Mouse (Mus musculus) C2C12 (cell line): ENCODE results near the gene Arid3c. TPM values are rescaled to one million over a fixed set of nuclear protein-coding genes. Genes with fewer than 3 reads are reported as not detected.

Experiments
- H3K27me3 ChIP-seq: one replicate; pipeline ENCODE4 v1.6.1; 2011; ENCODE audit not compliant: control insufficient read depth, insufficient read depth, insufficient read length
- H3K36me3 ChIP-seq: one replicate; pipeline ENCODE4 v1.6.1; 2011; ENCODE audit not compliant: control insufficient read depth, insufficient read depth
- H3K4me3 ChIP-seq: one replicate; pipeline ENCODE4 v1.5.1; 2011; ENCODE audit warnings: mild to moderate bottlenecking, control low read depth; ENCODE audit not compliant: poor library complexity, insufficient read depth, severe bottlenecking
- H3K79me2 ChIP-seq: one replicate; pipeline ENCODE4 v1.6.1; 2011; ENCODE audit not compliant: control insufficient read depth, insufficient read depth
- H3K79me3 ChIP-seq: one replicate; pipeline ENCODE4 v1.6.1; 2011; ENCODE audit warnings: low read depth, control low read depth
- H3ac ChIP-seq: one replicate; pipeline ENCODE3; 2011; ENCODE audit warnings: low read depth; ENCODE audit not compliant: control insufficient read depth, insufficient read length
- CEBPB ChIP-seq: IDR thresholded peaks from one replicate; pipeline ENCODE4 v1.6.1; 2011; ENCODE audit warnings: low read depth, mild to moderate bottlenecking, control low read depth, moderate library complexity
- CTCF ChIP-seq: IDR thresholded peaks from one replicate; pipeline ENCODE4 v1.5.1; 2011; ENCODE audit not compliant: control insufficient read depth, insufficient read depth, insufficient read length
- FOSL1 ChIP-seq: IDR thresholded peaks from one replicate; pipeline ENCODE4 v1.8.0; 2011; ENCODE audit warnings: mild to moderate bottlenecking, low read length; ENCODE audit not compliant: poor library complexity, insufficient read depth, severe bottlenecking
- MAX ChIP-seq: IDR thresholded peaks from one replicate; pipeline ENCODE4 v1.6.1; 2011; ENCODE audit warnings: mild to moderate bottlenecking, control low read depth
- MYOD1 ChIP-seq: IDR thresholded peaks from one replicate; pipeline ENCODE4 v1.6.1; 2011; ENCODE audit warnings: low read depth; ENCODE audit not compliant: control insufficient read depth, insufficient read length
- MYOG ChIP-seq: IDR thresholded peaks from one replicate; pipeline ENCODE4 v1.6.1; 2011; ENCODE audit not compliant: control insufficient read depth, insufficient read length; ENCODE audit errors: extremely low read depth
- USF1 ChIP-seq: IDR thresholded peaks from one replicate; pipeline ENCODE4 v1.6.1; 2011; ENCODE audit warnings: low read depth, mild to moderate bottlenecking, control low read depth, moderate library complexity
- polyA plus RNA-seq: library from polyadenylated mRNA; unstranded; fragments of >200 nt; fragmentation: generic; extraction: Trizol; gene quantifications from one replicate; pipeline ENCODE4 v1.2.1, GENCODE M21; 2012; ENCODE audit warnings: missing spikeins

Arid3c gene
- polyA plus RNA-seq, 1 experiment = not detected

DNA sequence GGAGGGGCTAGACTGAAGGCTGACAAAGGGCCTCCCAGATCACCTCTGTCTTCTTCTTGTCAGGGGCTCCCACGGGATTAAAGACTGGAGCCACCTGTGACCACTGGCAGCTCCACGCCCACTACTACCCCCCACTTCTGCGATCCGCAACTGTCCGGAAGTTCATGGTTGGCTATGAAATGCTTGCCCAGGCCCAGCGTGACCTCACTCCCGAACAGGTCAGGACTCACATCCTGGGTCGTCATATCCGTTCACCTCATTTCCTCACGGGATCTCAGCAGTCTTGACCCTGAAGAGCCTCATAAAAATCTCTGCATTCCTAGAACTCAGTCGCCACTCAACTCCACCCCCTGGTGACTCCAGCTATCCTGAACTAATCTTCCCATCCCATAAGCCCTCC is 27.1 kb upstream of the Arid3c start:
- no peaks in the 10 kb centered on the region for H3K27me3 ChIP-seq
- H3K79me2 ChIP-seq = no peaks in the 10 kb centered on the region
- no peaks in the 10 kb centered on the region for H3K36me3 ChIP-seq
- no peak for TF ChIP-seq FOSL1
- TF ChIP-seq USF1 = no peak
- no peak for TF ChIP-seq CTCF
- TF ChIP-seq MYOD1 = no peak
- H3K4me3 ChIP-seq = no peak overlapping the region
- no peaks in the 10 kb centered on the region for H3K79me3 ChIP-seq
- H3ac ChIP-seq = no peak overlapping the region

GRCm38 (mm10) chr4:41757321-41757720 is 26.4 kb upstream of the Arid3c start:
- Histone ChIP-seq H3K79me2 (no peaks in the 10 kb centered on the region), H3K79me3 (no peaks in the 10 kb centered on the region), H3K4me3 (no peak overlapping the region), H3K36me3 (no peaks in the 10 kb centered on the region), H3ac (no peak overlapping the region), H3K27me3 (no peaks in the 10 kb centered on the region)
- TF ChIP-seq MAX (no peak), MYOG (no peak), USF1 (no peak), MYOD1 (no peak), FOSL1 (no peak), CEBPB (no peak), CTCF (no peak)

DNA sequence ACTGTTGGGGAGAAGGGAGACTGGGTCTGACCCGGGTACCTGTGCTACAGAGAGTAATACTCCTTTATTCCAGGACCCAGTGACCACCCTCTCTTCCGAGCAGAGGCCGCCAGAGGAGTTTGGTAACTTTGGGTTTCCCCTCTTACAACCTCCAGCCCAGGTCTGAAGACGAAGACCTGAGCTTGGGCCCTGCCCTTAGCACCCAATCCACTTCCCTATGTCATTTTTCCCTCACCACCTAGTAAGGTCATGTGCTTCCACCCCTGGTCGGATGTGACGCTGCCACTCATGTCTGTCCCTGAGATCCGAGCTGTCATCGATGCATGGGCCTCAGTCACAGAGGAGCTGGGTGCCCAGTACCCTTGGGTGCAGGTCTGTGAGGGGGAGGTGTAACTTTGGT is 25.5 kb upstream of the Arid3c start:
- H3K36me3 ChIP-seq = no peaks in the 10 kb centered on the region
- H3K4me3 ChIP-seq = no peak overlapping the region
- H3K79me3 ChIP-seq = no peaks in the 10 kb centered on the region
- H3K79me2 ChIP-seq = no peaks in the 10 kb centered on the region
- TF ChIP-seq FOSL1 = no peak
- TF ChIP-seq CTCF = no peak
- no peak for TF ChIP-seq USF1
- no peak for TF ChIP-seq MYOG
- TF ChIP-seq CEBPB = no peak
- no peak for TF ChIP-seq MYOD1
- TF ChIP-seq MAX = no peak
- H3ac ChIP-seq = no peak overlapping the region
- no peaks in the 10 kb centered on the region for H3K27me3 ChIP-seq

GRCm38 (mm10) chr4:41755338-41756305 is 24.7 kb upstream of the Arid3c start, which contains the start of gene Sigmar1:
Sigmar1 (minus strand) TSS chr4:41756157.
- H3K4me3 ChIP-seq = peak within 1 kb of the TSS; percentile 28
- H3K36me3 ChIP-seq = no peaks in the 10 kb centered on the region
- H3K79me3 ChIP-seq = no peaks in the 10 kb centered on the region
- TF ChIP-seq FOSL1 (no peak), CTCF (peak; percentile 21), USF1 (peak; percentile 74)
- no peaks in the 10 kb centered on the region for H3K79me2 ChIP-seq
- H3ac ChIP-seq = peak within 1 kb of the TSS; percentile 18
- no peaks in the 10 kb centered on the region for H3K27me3 ChIP-seq

- Histone ChIP-seq H3K79me2 (no peaks in the 10 kb centered on the region), H3K27me3 (no peaks in the 10 kb centered on the region), H3K79me3 (no peaks in the 10 kb centered on the region), H3ac (peak within 1 kb of the TSS; percentile 18), H3K4me3 (peak within 1 kb of the TSS; percentile 28), H3K36me3 (no peaks in the 10 kb centered on the region)
- no peak for TF ChIP-seq MAX
- no peak for TF ChIP-seq MYOG
- TF ChIP-seq MYOD1 = no peak
- TF ChIP-seq USF1 = no peak
- no peak for TF ChIP-seq CEBPB
- TF ChIP-seq CTCF = no peak
- no peak for TF ChIP-seq FOSL1
Observed at GRCm38 (mm10) chr4:41754797-41755337, 23.9 kb upstream of the Arid3c start, which contains the start of gene Galt. Galt (plus strand) TSS chr4:41755228.

- no peak for TF ChIP-seq CTCF
- TF ChIP-seq MAX = no peak
- no peak for TF ChIP-seq MYOD1
- no peak for TF ChIP-seq FOSL1
- no peak for TF ChIP-seq MYOG
- no peak for TF ChIP-seq USF1
- TF ChIP-seq CEBPB = no peak
- no peak overlapping the region for H3ac ChIP-seq
- peaks cover 4% of the 10 kb centered on the region for H3K27me3 ChIP-seq
- H3K79me2 ChIP-seq = peaks cover 10% of the 10 kb centered on the region
- peaks cover 6% of the 10 kb centered on the region for H3K79me3 ChIP-seq
- H3K36me3 ChIP-seq = no peaks in the 10 kb centered on the region
- H3K4me3 ChIP-seq = no peak overlapping the region
Observed at GRCm38 (mm10) chr4:41745021-41745420, 14.1 kb upstream of the Arid3c start.
